Mouse (Mus musculus) forebrain, postnatal 0 days (tissue): ENCODE data around the gene Galnt18. TPM values are rescaled to one million over a fixed set of nuclear protein-coding genes. Genes with fewer than 3 reads are reported as not detected.

Experiments
- ATAC-seq: fragments of 200-750 bp; cut with Nextera tagmentation; 2 replicates; pipeline ENCODE4 v1.8.0; 2017; ENCODE audit warnings: mild to moderate bottlenecking, moderate library complexity
- DNase-seq: peaks from one replicate; pipeline ENCODE4 v3.0.0-alpha.2; 2015
- H3K27ac ChIP-seq: fragments of 300-500 bp; sonication (generic); 2 replicates; pipeline ENCODE4 v1.5.1; 2014; ENCODE audit warnings: low read depth, mild to moderate bottlenecking, antibody characterized with exemption, low read length, moderate library complexity, mixed read lengths
- H3K27me3 ChIP-seq: fragments of 300-500 bp; sonication (generic); 2 replicates; pipeline ENCODE4 v1.6.1; 2014; ENCODE audit warnings: mild to moderate bottlenecking, low read length, mixed read lengths; ENCODE audit not compliant: insufficient read depth
- H3K36me3 ChIP-seq: fragments of 300-500 bp; sonication (generic); 2 replicates; pipeline ENCODE4 v1.6.1; 2014; ENCODE audit warnings: mild to moderate bottlenecking, moderate library complexity; ENCODE audit not compliant: insufficient read depth
- H3K4me1 ChIP-seq: fragments of 300-500 bp; sonication (generic); 2 replicates; pipeline ENCODE4 v1.6.1; 2014; ENCODE audit warnings: antibody characterized with exemption; ENCODE audit not compliant: insufficient read depth
- H3K4me2 ChIP-seq: fragments of 300-500 bp; sonication (generic); 2 replicates; pipeline ENCODE4 v1.6.1; 2014; ENCODE audit warnings: low read depth, mild to moderate bottlenecking, moderate library complexity
- H3K4me3 ChIP-seq: fragments of 300-500 bp; sonication (generic); 2 replicates; pipeline ENCODE4 v1.5.1; 2014; ENCODE audit warnings: low read depth, low read length, mixed read lengths
- H3K9ac ChIP-seq: fragments of 300-500 bp; sonication (generic); 2 replicates; pipeline ENCODE4 v1.6.1; 2014; ENCODE audit warnings: mild to moderate bottlenecking
- H3K9me3 ChIP-seq: fragments of 300-500 bp; sonication (generic); 2 replicates; pipeline ENCODE4 v1.6.1; 2016; ENCODE audit warnings: low read length
- CTCF ChIP-seq: sonication (generic); IDR thresholded peaks from 2 replicates; pipeline ENCODE4 v1.5.1; 2016; ENCODE audit warnings: antibody characterized with exemption, control low read depth, low read depth
- WGBS: fragments of 180-500 bp; shearing (Covaris S2); extraction: QIAGEN DNeasy Blood & Tissue Kit; methylation state at CpG from one replicate; pipeline ENCODE4 v1.1.7; 2014; 5-methylcytosine and 5-hydroxymethylcytosine counted together
- polyA plus RNA-seq: library from polyadenylated mRNA; unstranded; fragments of >200 nt; fragmentation: Nextera tagmentation; extraction: Ambion mirVana; gene quantifications from 2 replicates; pipeline ENCODE4 v1.2.1, GENCODE M21; 2015
- total RNA-seq: library from RNA; depleted of rRNA; stranded (reverse); fragments of >200 nt; gene quantifications from 2 replicates; pipeline ENCODE4 v1.2.3, GENCODE M21; 2014

The Galnt18 gene
- total and polyA plus RNA-seq, 2 experiments from 2014 or later = 18.0 to 22.0 TPM

DNA sequence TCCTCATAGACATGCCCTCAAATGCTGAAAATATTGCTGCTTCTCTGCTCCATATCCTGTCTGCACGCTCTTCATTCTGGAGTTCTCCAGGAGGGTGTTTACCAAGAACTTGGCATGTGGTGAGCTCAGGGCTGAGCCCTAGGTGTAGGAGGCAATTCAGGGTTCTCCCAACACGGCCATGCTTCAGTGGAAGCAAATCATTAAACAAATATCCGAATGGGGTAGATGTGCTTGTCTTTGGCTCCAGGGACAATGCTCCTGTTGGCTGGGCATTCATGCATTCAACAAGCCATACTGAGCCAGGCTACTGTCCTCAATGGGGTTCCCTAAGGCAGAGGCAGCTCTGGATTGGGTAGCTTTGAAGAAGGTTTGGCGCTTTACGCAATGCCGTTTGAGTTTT is 212.9 kb downstream of the Galnt18 start:
- no peak for TF ChIP-seq CTCF
- no peak overlapping the region for H3K27ac ChIP-seq
- no peak overlapping the region for H3K9ac ChIP-seq
- DNase-seq (no peak), ATAC-seq (no peak)
- no peaks in the 10 kb centered on the region for H3K4me1 ChIP-seq
- H3K36me3 ChIP-seq = no peaks in the 10 kb centered on the region
- no peak overlapping the region for H3K4me2 ChIP-seq
- H3K4me3 ChIP-seq = no peak overlapping the region
- H3K9me3 ChIP-seq = no peaks in the 10 kb centered on the region
- 76% methylated on average over 6 of the region's 6 CpGs for WGBS
- H3K27me3 ChIP-seq = no peaks in the 10 kb centered on the region

DNA sequence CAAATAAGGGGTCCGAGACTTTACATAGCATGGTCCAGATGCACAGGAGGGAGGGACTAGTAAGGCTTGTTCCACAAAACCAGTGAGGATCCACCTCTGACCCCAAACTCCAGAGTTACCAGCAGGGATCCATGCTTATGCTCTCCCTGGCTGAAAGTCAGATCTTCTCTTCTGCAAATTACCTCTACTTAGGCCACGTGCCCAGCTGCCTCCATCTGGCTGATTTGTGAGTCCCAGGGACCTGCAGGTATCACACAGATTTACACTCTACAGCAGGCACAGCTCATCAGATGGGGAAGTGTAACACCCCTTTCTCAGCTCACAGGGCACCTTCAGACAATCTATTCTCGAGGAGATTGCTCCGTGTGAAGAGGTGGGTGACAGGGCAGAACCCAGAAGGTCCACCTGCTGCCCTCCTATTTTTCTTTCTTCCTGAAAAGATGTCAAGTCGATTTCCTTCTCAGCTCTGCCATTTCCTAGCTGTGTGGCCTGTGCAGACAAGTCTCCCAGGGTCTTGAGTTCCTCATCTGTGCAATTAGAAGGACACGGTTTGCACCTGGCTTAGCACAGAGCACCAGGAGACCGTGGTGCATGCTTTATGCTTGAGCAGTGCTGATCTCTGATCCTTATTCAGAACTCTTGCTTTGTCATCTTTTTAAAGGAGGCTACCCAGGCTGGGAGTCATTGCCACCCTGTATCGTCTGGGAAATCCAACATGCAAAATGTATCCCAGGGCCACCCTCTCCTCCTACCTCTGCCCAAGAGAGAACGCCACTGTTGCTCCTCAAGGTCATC is 216.3 kb downstream of the Galnt18 start:
- 0 out of 2 replicates have a peak, but pooled peaks cover 7% of the 10 kb centered on the region for H3K9me3 ChIP-seq
- H3K9ac ChIP-seq = no peak overlapping the region
- no peaks in the 10 kb centered on the region for H3K4me1 ChIP-seq
- 74% methylated on average over 9 of the region's 9 CpGs for WGBS
- no peak for ATAC-seq
- DNase-seq = no peak
- H3K4me3 ChIP-seq = no peak overlapping the region
- no peak overlapping the region for H3K27ac ChIP-seq
- TF ChIP-seq CTCF = no peak
- H3K4me2 ChIP-seq = no peak overlapping the region
- no peaks in the 10 kb centered on the region for H3K27me3 ChIP-seq
- H3K36me3 ChIP-seq = no peaks in the 10 kb centered on the region

- H3K36me3 ChIP-seq = no peaks in the 10 kb centered on the region
- ATAC-seq = no peak
- WGBS = 84% methylated on average over 3 of the region's 3 CpGs
These were observed 219.7 kb downstream of the Galnt18 start for GRCm38 (mm10) chr7:111560097-111560496.

DNA sequence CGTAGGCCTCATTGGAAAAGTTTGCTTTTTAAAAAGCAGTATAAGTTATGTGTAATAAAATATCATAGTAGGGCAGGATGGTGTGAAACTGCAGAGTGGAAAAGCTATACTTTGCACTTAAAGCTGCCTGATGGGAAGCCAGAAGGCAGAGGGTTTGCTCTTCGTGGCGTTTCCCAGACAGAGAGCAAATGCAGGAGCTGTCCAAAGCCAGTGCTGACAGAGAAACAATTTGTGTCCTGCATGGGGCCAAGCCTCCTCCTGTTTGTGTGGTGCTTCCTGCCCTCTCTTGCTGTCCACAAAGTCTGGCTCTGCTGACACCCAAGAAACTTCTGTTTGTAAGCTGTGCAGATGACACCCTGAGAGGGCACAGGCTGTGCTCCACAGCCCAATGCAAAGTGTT is 220.8 kb downstream of the Galnt18 start:
- Histone ChIP-seq H3K27ac (no peak overlapping the region), H3K9ac (no peak overlapping the region), H3K4me2 (no peak overlapping the region), H3K27me3 (no peaks in the 10 kb centered on the region), H3K9me3 (0 out of 2 replicates have a peak, but pooled peaks cover 7% of the 10 kb centered on the region), H3K4me3 (no peak overlapping the region), H3K36me3 (no peaks in the 10 kb centered on the region), H3K4me1 (no peaks in the 10 kb centered on the region)
- DNase-seq (no peak), ATAC-seq (no peak)
- 57% methylated on average over 3 of the region's 3 CpGs for WGBS
- TF ChIP-seq CTCF = no peak

More at GRCm38 (mm10) chr7:111560097-111560496, 219.7 kb downstream of the Galnt18 start:
- TF ChIP-seq CTCF = peak; percentile 37
- no peak overlapping the region for H3K27ac ChIP-seq
- DNase-seq = no peak
- no peak overlapping the region for H3K9ac ChIP-seq
- no peaks in the 10 kb centered on the region for H3K4me1 ChIP-seq
- no peak overlapping the region for H3K4me2 ChIP-seq
- 0 out of 2 replicates have a peak, but pooled peaks cover 7% of the 10 kb centered on the region for H3K9me3 ChIP-seq
- no peaks in the 10 kb centered on the region for H3K27me3 ChIP-seq
- no peak overlapping the region for H3K4me3 ChIP-seq

DNA sequence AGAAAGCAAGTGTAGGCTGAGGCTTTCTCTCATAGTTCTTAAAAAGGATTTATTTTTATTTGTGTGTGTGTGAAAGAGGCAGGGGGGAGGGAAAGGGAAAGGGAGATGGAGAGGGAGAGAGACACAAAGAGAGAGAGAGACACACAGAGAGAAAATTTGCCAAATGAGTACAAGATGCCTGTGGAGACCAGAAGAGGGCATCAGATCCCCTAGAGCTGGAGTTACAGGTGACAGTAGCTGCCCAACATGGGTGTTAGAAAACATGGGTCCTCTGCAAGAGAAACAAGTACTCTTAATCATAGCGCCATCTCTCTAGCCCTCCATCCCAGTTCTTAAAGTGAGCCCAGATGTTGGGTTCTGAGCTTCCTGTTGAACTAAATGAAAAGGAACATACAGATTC is 228.8 kb downstream of the Galnt18 start:
- H3K4me2 ChIP-seq = no peak overlapping the region
- 0 out of 2 replicates have a peak, but pooled peaks cover 8% of the 10 kb centered on the region for H3K4me1 ChIP-seq
- H3K9ac ChIP-seq = no peak overlapping the region
- no peaks in the 10 kb centered on the region for H3K36me3 ChIP-seq
- H3K4me3 ChIP-seq = no peak overlapping the region
- TF ChIP-seq CTCF = no peak
- no peak overlapping the region for H3K27ac ChIP-seq
- H3K27me3 ChIP-seq = no peaks in the 10 kb centered on the region
- H3K9me3 ChIP-seq = no peaks in the 10 kb centered on the region
- ATAC-seq = no peak
- 97% methylated on average over 1 of the region's 1 CpGs for WGBS
- DNase-seq = no peak

- WGBS = 17% methylated on average over 10 of the region's 10 CpGs
- DNase-seq = peak; percentile 33
- H3K4me1 ChIP-seq = 0 out of 2 replicates have a peak, but pooled peaks cover 8% of the 10 kb centered on the region
- H3K36me3 ChIP-seq = no peaks in the 10 kb centered on the region
- H3K9me3 ChIP-seq = no peaks in the 10 kb centered on the region
- no peak overlapping the region for H3K9ac ChIP-seq
- peak; percentile 17; the same call in 1 of the 2 replicates for TF ChIP-seq CTCF
- H3K27me3 ChIP-seq = no peaks in the 10 kb centered on the region
- no peak overlapping the region for H3K27ac ChIP-seq
- ATAC-seq = no peak; the same call in 1 of the 2 replicates
- H3K4me3 ChIP-seq = no peak overlapping the region
- H3K4me2 ChIP-seq = no peak overlapping the region
These were observed 232.7 kb downstream of the Galnt18 start for GRCm38 (mm10) chr7:111547069-111547468.

DNA sequence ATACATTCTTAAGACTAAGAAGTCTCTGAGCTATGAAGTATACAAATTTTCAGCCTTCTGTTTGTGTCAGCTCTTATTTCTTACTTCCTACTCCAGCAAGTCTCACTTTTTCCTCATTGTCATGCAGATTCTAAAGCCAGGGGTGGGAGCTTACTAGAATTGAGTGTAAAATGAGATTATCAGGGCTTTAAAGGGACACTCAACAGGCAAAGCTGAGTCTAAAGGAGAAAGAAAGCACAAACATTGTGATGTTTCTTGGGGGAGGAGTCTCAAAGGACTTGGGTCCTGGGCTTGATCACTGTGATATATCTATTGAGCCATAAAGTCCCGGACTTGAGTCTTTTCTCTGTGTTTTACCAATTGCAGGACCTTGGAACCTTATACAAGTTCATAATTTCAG is 234.2 kb downstream of the Galnt18 start:
- H3K36me3 ChIP-seq = no peaks in the 10 kb centered on the region
- no peak overlapping the region for H3K27ac ChIP-seq
- H3K9me3 ChIP-seq = no peaks in the 10 kb centered on the region
- 51% methylated on average over 1 of the region's 1 CpGs for WGBS
- TF ChIP-seq CTCF = no peak
- H3K27me3 ChIP-seq = no peaks in the 10 kb centered on the region
- DNase-seq (no peak), ATAC-seq (no peak)
- no peak overlapping the region for H3K4me3 ChIP-seq
- no peak overlapping the region for H3K9ac ChIP-seq
- no peak overlapping the region for H3K4me2 ChIP-seq
- 0 out of 2 replicates have a peak, but pooled peaks cover 8% of the 10 kb centered on the region for H3K4me1 ChIP-seq
